Mouse (Mus musculus) MEL (cell line): Measurements from ENCODE around the gene Arhgef1. TPM values are rescaled to one million over a fixed set of nuclear protein-coding genes. Genes with fewer than 3 reads are reported as not detected.

Source experiments
- DNase-seq: peaks from one replicate; pipeline ENCODE4 v3.0.0; 2011; ENCODE audit warnings: low read depth, low spot score
- H3K27ac ChIP-seq: 2 replicates; pipeline ENCODE4 v1.5.1; 2012; ENCODE audit warnings: low read depth, mild to moderate bottlenecking, control low read depth, low read length, moderate library complexity; ENCODE audit not compliant: control insufficient read depth
- H3K27me3 ChIP-seq, 2 experiments: fragments of 150-350 bp in 1 of 2; sonication (generic) in 1 of 2; 2 replicates each; pipeline ENCODE4 v1.6.1; 2012; ENCODE audit warnings: low read length in 2 of 2, mild to moderate bottlenecking in 2 of 2, improper control_type of control experiment in 1 of 2, moderate library complexity in 1 of 2; ENCODE audit not compliant: insufficient read depth in 2 of 2, control insufficient read depth in 1 of 2
- H3K36me3 ChIP-seq, 2 experiments: 2 replicates each; pipeline ENCODE4 v1.6.1; 2012 to 2014; ENCODE audit warnings: low read length in 2 of 2, improper control_type of control experiment in 1 of 2, inconsistent platforms in 1 of 2, mild to moderate bottlenecking in 1 of 2; ENCODE audit not compliant: insufficient read depth in 2 of 2, control insufficient read depth in 1 of 2
- H3K4me1 ChIP-seq, 2 experiments: fragments of 150-350 bp in 1 of 2; sonication (generic) in 1 of 2; 2 replicates each; pipeline ENCODE4 v1.6.1; 2012; ENCODE audit warnings: low read length in 2 of 2, improper control_type of control experiment in 1 of 2, mild to moderate bottlenecking in 1 of 2; ENCODE audit not compliant: insufficient read depth in 2 of 2, control insufficient read depth in 1 of 2
- H3K4me3 ChIP-seq, 2 experiments: fragments of 150-350 bp in 1 of 2; sonication (generic) in 1 of 2; 2 replicates each; pipeline ENCODE4 v1.5.1; 2012; ENCODE audit warnings: low read depth in 2 of 2, low read length in 2 of 2, mild to moderate bottlenecking in 2 of 2, moderate library complexity in 2 of 2, control low read depth in 1 of 2, improper control_type of control experiment in 1 of 2; ENCODE audit not compliant: control insufficient read depth in 1 of 2, insufficient read depth in 1 of 2
- H3K79me2 ChIP-seq: 2 replicates; pipeline ENCODE4 v1.6.1; 2012; ENCODE audit warnings: mild to moderate bottlenecking, low read length, moderate library complexity; ENCODE audit not compliant: control insufficient read depth, poor library complexity, insufficient read depth
- H3K9ac ChIP-seq: 2 replicates; pipeline ENCODE4 v1.6.1; 2012; ENCODE audit warnings: low read depth, mild to moderate bottlenecking, control low read depth, low read length, moderate library complexity; ENCODE audit not compliant: control insufficient read depth, poor library complexity, severe bottlenecking
- H3K9me3 ChIP-seq: fragments of 150-350 bp; sonication (generic); replicated peaks from 2 replicates; pipeline ENCODE4 v1.6.1; 2012; ENCODE audit warnings: mild to moderate bottlenecking, low read length, improper control_type of control experiment, moderate library complexity; ENCODE audit not compliant: insufficient read depth
- BHLHE40 ChIP-seq: IDR thresholded peaks from 2 replicates; pipeline ENCODE4 v1.6.1; 2012; ENCODE audit warnings: low read depth, mild to moderate bottlenecking, inconsistent platforms, low read length, improper control_type of control experiment, borderline replicate concordance
- CHD1 ChIP-seq: IDR thresholded peaks from 2 replicates; pipeline ENCODE4 v1.6.1; 2012; ENCODE audit warnings: low read depth, mild to moderate bottlenecking, inconsistent platforms, low read length, improper control_type of control experiment
- CHD2 ChIP-seq: IDR thresholded peaks from 2 replicates; pipeline ENCODE4 v1.6.1; 2011; ENCODE audit warnings: low read length, improper control_type of control experiment
- CTCF ChIP-seq, 3 experiments: IDR thresholded peaks in 2 of 3; conservative IDR thresholded peaks in 1 of 3; 2 replicates each; pipeline ENCODE4 v1.5.1; 2011 to 2012; ENCODE audit warnings: low read length in 3 of 3, low read depth in 2 of 3, mild to moderate bottlenecking in 2 of 3, improper control_type of control experiment in 1 of 3, inconsistent platforms in 1 of 3, mixed read lengths in 1 of 3, moderate library complexity in 1 of 3; ENCODE audit not compliant: control insufficient read depth in 1 of 3, insufficient read depth in 1 of 3, poor library complexity in 1 of 3, severe bottlenecking in 1 of 3
- E2F4 ChIP-seq: IDR thresholded peaks from 2 replicates; pipeline ENCODE4 v1.6.1; 2011; ENCODE audit warnings: low read depth, low read length, improper control_type of control experiment, borderline replicate concordance
- ELF1 ChIP-seq: IDR thresholded peaks from 2 replicates; pipeline ENCODE4 v1.6.1; 2014; ENCODE audit warnings: low read depth, mild to moderate bottlenecking, inconsistent platforms, low read length, improper control_type of control experiment, moderate library complexity
- EP300 ChIP-seq, 2 experiments: IDR thresholded peaks; 2 replicates each; pipeline ENCODE4 v1.6.1; 2011; ENCODE audit warnings: improper control_type of control experiment in 2 of 2, low read length in 2 of 2, low read depth in 1 of 2, mild to moderate bottlenecking in 1 of 2
- ETS1 ChIP-seq: IDR thresholded peaks from 2 replicates; pipeline ENCODE4 v1.6.1; 2012; ENCODE audit warnings: low read depth, mild to moderate bottlenecking, inconsistent platforms, low read length, improper control_type of control experiment, moderate library complexity
- GABPA ChIP-seq: IDR thresholded peaks from 2 replicates; pipeline ENCODE4 v1.6.1; 2012; ENCODE audit warnings: low read depth, mild to moderate bottlenecking, inconsistent platforms, low read length, improper control_type of control experiment, moderate library complexity
- GATA1 ChIP-seq: IDR thresholded peaks from 2 replicates; pipeline ENCODE4 v1.6.1; 2011; ENCODE audit warnings: low read depth, low read length, improper control_type of control experiment
- HCFC1 ChIP-seq: IDR thresholded peaks from 2 replicates; pipeline ENCODE4 v1.6.1; 2012; ENCODE audit warnings: low read depth, mild to moderate bottlenecking, inconsistent platforms, low read length, improper control_type of control experiment, moderate library complexity
- JUND ChIP-seq: IDR thresholded peaks from 2 replicates; pipeline ENCODE4 v1.6.1; 2011; ENCODE audit warnings: low read depth, mild to moderate bottlenecking, improper control_type of control experiment, low read length
- KAT2A ChIP-seq: conservative IDR thresholded peaks from 2 replicates; pipeline ENCODE4 v1.6.1; 2012; ENCODE audit warnings: low read depth, low read length, improper control_type of control experiment, inconsistent platforms
- MAFK ChIP-seq: IDR thresholded peaks from 2 replicates; pipeline ENCODE4 v1.6.1; 2011; ENCODE audit warnings: low read depth, mild to moderate bottlenecking, low read length, improper control_type of control experiment, borderline replicate concordance
- MAX ChIP-seq: IDR thresholded peaks from 2 replicates; pipeline ENCODE4 v1.6.1; 2011; ENCODE audit warnings: low read length, improper control_type of control experiment
- MAZ ChIP-seq: IDR thresholded peaks from 2 replicates; pipeline ENCODE4 v1.6.1; 2012; ENCODE audit warnings: low read depth, mild to moderate bottlenecking, inconsistent platforms, low read length, improper control_type of control experiment
- MEF2A ChIP-seq: IDR thresholded peaks from 2 replicates; pipeline ENCODE4 v1.6.1; 2014; ENCODE audit warnings: low read depth, mild to moderate bottlenecking, inconsistent platforms, low read length, improper control_type of control experiment; ENCODE audit not compliant: poor library complexity, insufficient replicate concordance, severe bottlenecking; ENCODE audit errors: extremely low read depth
- MXI1 ChIP-seq: IDR thresholded peaks from 2 replicates; pipeline ENCODE4 v1.6.1; 2011; ENCODE audit warnings: mild to moderate bottlenecking, low read depth, low read length, improper control_type of control experiment
- MYB ChIP-seq: IDR thresholded peaks from 2 replicates; pipeline ENCODE4 v1.6.1; 2011; ENCODE audit warnings: mild to moderate bottlenecking, low read depth, low read length, improper control_type of control experiment
- MYC ChIP-seq: IDR thresholded peaks from 2 replicates; pipeline ENCODE4 v1.6.1; 2011; ENCODE audit warnings: low read depth, mild to moderate bottlenecking, low read length, improper control_type of control experiment, moderate library complexity
- NELFE ChIP-seq: IDR thresholded peaks from 2 replicates; pipeline ENCODE4 v1.6.1; 2011; ENCODE audit warnings: low read depth, low read length, improper control_type of control experiment
- NRF1 ChIP-seq: IDR thresholded peaks from 2 replicates; pipeline ENCODE4 v1.6.1; 2014; ENCODE audit warnings: low read depth, mild to moderate bottlenecking, inconsistent platforms, low read length, improper control_type of control experiment, moderate library complexity; ENCODE audit not compliant: poor library complexity, insufficient read depth, severe bottlenecking
- POLR2A ChIP-seq, 2 experiments: IDR thresholded peaks; 2 replicates each; pipeline ENCODE4 v1.6.1; 2011 to 2012; ENCODE audit warnings: low read length in 2 of 2, mild to moderate bottlenecking in 2 of 2, control low read depth in 1 of 2, improper control_type of control experiment in 1 of 2, low read depth in 1 of 2, moderate library complexity in 1 of 2; ENCODE audit not compliant: control insufficient read depth in 1 of 2, insufficient read depth in 1 of 2, poor library complexity in 1 of 2
- POLR2AphosphoS5 ChIP-seq: IDR thresholded peaks from 2 replicates; pipeline ENCODE4 v1.6.1; 2012; ENCODE audit warnings: low read depth, borderline replicate concordance, mild to moderate bottlenecking, inconsistent platforms, low read length, moderate library complexity, mixed read lengths
- RAD21 ChIP-seq: IDR thresholded peaks from 2 replicates; pipeline ENCODE4 v1.6.1; 2011; ENCODE audit warnings: mild to moderate bottlenecking, low read depth, low read length, improper control_type of control experiment
- RCOR1 ChIP-seq: IDR thresholded peaks from 2 replicates; pipeline ENCODE4 v1.6.1; 2012; ENCODE audit warnings: low read depth, mild to moderate bottlenecking, inconsistent platforms, low read length, improper control_type of control experiment
- SIN3A ChIP-seq: IDR thresholded peaks from 2 replicates; pipeline ENCODE4 v1.6.1; 2012; ENCODE audit warnings: low read length, improper control_type of control experiment, inconsistent platforms
- SMC3 ChIP-seq: IDR thresholded peaks from 2 replicates; pipeline ENCODE4 v1.6.1; 2011; ENCODE audit warnings: low read depth, low read length, improper control_type of control experiment
- TAL1 ChIP-seq: IDR thresholded peaks from 2 replicates; pipeline ENCODE4 v1.6.1; 2012; ENCODE audit warnings: mild to moderate bottlenecking, inconsistent platforms, low read length, moderate library complexity, mixed read lengths
- TBP ChIP-seq: IDR thresholded peaks from 2 replicates; pipeline ENCODE4 v1.8.0; 2011; ENCODE audit warnings: low read depth, low read length, improper control_type of control experiment
- TCF12 ChIP-seq: IDR thresholded peaks from 2 replicates; pipeline ENCODE4 v1.6.1; 2014; ENCODE audit warnings: low read depth, mild to moderate bottlenecking, inconsistent platforms, low read length, improper control_type of control experiment, moderate library complexity
- UBTF ChIP-seq: IDR thresholded peaks from 2 replicates; pipeline ENCODE4 v1.6.1; 2012; ENCODE audit warnings: low read depth, mild to moderate bottlenecking, inconsistent platforms, low read length, improper control_type of control experiment, moderate library complexity, borderline replicate concordance; ENCODE audit not compliant: insufficient read depth
- USF1 ChIP-seq: IDR thresholded peaks from 2 replicates; pipeline ENCODE4 v1.6.1; 2014; ENCODE audit warnings: low read depth, mild to moderate bottlenecking, inconsistent platforms, low read length, improper control_type of control experiment, moderate library complexity
- USF2 ChIP-seq, 2 experiments: IDR thresholded peaks; 2 replicates each; pipeline ENCODE4 v1.6.1; 2011 to 2012; ENCODE audit warnings: improper control_type of control experiment in 2 of 2, low read length in 2 of 2, borderline replicate concordance in 1 of 2, inconsistent platforms in 1 of 2, low read depth in 1 of 2, mild to moderate bottlenecking in 1 of 2; ENCODE audit not compliant: insufficient read depth in 1 of 2
- ZC3H11A ChIP-seq: IDR thresholded peaks from 2 replicates; pipeline ENCODE4 v1.6.1; 2012; ENCODE audit warnings: low read depth, mild to moderate bottlenecking, inconsistent platforms, low read length, improper control_type of control experiment
- ZKSCAN1 ChIP-seq: IDR thresholded peaks from 2 replicates; pipeline ENCODE4 v1.6.1; 2012; ENCODE audit warnings: low read depth, mild to moderate bottlenecking, inconsistent platforms, low read length, improper control_type of control experiment, moderate library complexity
- ZMIZ1 ChIP-seq: IDR thresholded peaks from 2 replicates; pipeline ENCODE4 v1.6.1; 2012; ENCODE audit warnings: low read depth, mild to moderate bottlenecking, inconsistent platforms, low read length, improper control_type of control experiment, moderate library complexity
- ZNF384 ChIP-seq: IDR thresholded peaks from 2 replicates; pipeline ENCODE4 v1.6.1; 2012; ENCODE audit warnings: low read depth, mild to moderate bottlenecking, inconsistent platforms, low read length, improper control_type of control experiment
- polyA plus RNA-seq, 2 experiments: library from polyadenylated mRNA; stranded (reverse) in 1 of 2; unstranded in 1 of 2; fragments of >175 nt in 1 of 2; fragments of >200 nt in 1 of 2; gene quantifications; 2 replicates each; pipeline versions ENCODE4 v1.2.1 to v1.2.4; 2012; ENCODE audit warnings: low replicate concordance in 2 of 2, low read depth in 1 of 2; ENCODE audit not compliant: insufficient read length in 2 of 2, insufficient read depth in 1 of 2, missing spikeins in 1 of 2
- total RNA-seq: library from RNA; depleted of rRNA; stranded (reverse); fragments of 300-350 nt; gene quantifications from 2 replicates; pipeline ENCODE4 v1.2.3, GENCODE M21; 2012

The Arhgef1 gene
- total and polyA plus RNA-seq, 3 experiments: 53.3 to 163 TPM; not detected in 1

- H3K4me3 ChIP-seq: peak overlapping the region; percentile 58 to 89
- H3K27ac ChIP-seq: peak overlapping the region; percentile 71
- peak; percentile 93 for DNase-seq
- H3K79me2 ChIP-seq: peaks cover 7% of the 10 kb centered on the region
- H3K27me3 ChIP-seq: no peaks in the 10 kb centered on the region
- peaks cover 6 to 12% of the 10 kb centered on the region in 2 experiments for H3K4me1 ChIP-seq
- H3K36me3 ChIP-seq: peaks cover 0 to 7% of the 10 kb centered on the region in 2 experiments; a peak in 2 of 4 replicates
- peak overlapping the region; percentile 77 for H3K9ac ChIP-seq
- H3K9me3 ChIP-seq: no peaks in the 10 kb centered on the region
- TF ChIP-seq HCFC1 (peak; percentile 64), E2F4 (no peak), TAL1 (no peak), SIN3A (peak; percentile 54), MAX (no peak), ELF1 (peak; percentile 59), USF2 (IDR thresholded peaks at IDR 0.05; ENCODE audit: borderline replicate concordance in 1 of 2, insufficient read depth in 1 of 2, low read depth in 1 of 2, low read length in 2 of 2) (no peak), CTCF (IDR thresholded peaks at IDR 0.05 in 2 of 3, conservative IDR thresholded peaks at IDR 0.05 in 1 of 3; ENCODE audit: control insufficient read depth in 1 of 3, insufficient read depth in 1 of 3, low read depth in 2 of 3, low read length in 3 of 3, poor library complexity in 1 of 3, severe bottlenecking in 1 of 3) (no peak), GATA1 (no peak), POLR2A (IDR thresholded peaks at IDR 0.05; ENCODE audit: control insufficient read depth in 1 of 2, insufficient read depth in 1 of 2, low read depth in 1 of 2, low read length in 2 of 2, poor library complexity in 1 of 2) (peak; percentile 67 to 76), UBTF (no peak), TBP (peak; percentile 57; the same call in 1 of the 2 replicates), MYB (no peak), ZMIZ1 (no peak), POLR2AphosphoS5 (no peak), JUND (no peak), MAFK (no peak), NRF1 (no peak), CHD1 (no peak), CHD2 (no peak), MAZ (peak; percentile 92), TCF12 (peak; percentile 43), BHLHE40 (no peak), MYC (no peak), ZC3H11A (no peak), ETS1 (0 out of 2 replicates have a peak, but pooled peaks have one; percentile 44), NELFE (peak; percentile 73), EP300 (IDR thresholded peaks at IDR 0.05; ENCODE audit: low read depth in 1 of 2, low read length in 2 of 2) (peak; percentile 38 to 51; a peak in 3 of 4 replicates), USF1 (0 out of 2 replicates have a peak, but pooled peaks have one; percentile 20), GABPA (no peak), RAD21 (no peak), ZNF384 (no peak), MEF2A (no peak), MXI1 (peak; percentile 48; the same call in 1 of the 2 replicates), SMC3 (no peak), RCOR1 (no peak), KAT2A (no peak), ZKSCAN1 (no peak)
Observed at GRCm38 (mm10) chr7:24954450-24954849, 51.7 kb downstream of the Arhgef1 start.
